Mouse (Mus musculus) hindbrain, embryonic 12.5 days (tissue): ENCODE data around the gene Eme2. TPM values are rescaled to one million over a fixed set of nuclear protein-coding genes. Genes with fewer than 3 reads are reported as not detected.

ENCODE experiments used
- ATAC-seq: fragments of 200-750 bp; cut with Nextera tagmentation; 2 replicates; pipeline ENCODE4 v1.8.0; 2017; ENCODE audit warnings: moderate TSS enrichment; ENCODE audit not compliant: low FRiP score
- H3K27ac ChIP-seq: fragments of 300-500 bp; sonication (generic); 2 replicates; pipeline ENCODE4 v1.5.1; 2016; ENCODE audit warnings: mild to moderate bottlenecking
- H3K27me3 ChIP-seq: fragments of 300-500 bp; sonication (generic); 2 replicates; pipeline ENCODE4 v1.6.1; 2016; ENCODE audit warnings: mild to moderate bottlenecking
- H3K36me3 ChIP-seq: fragments of 300-500 bp; sonication (generic); 2 replicates; pipeline ENCODE4 v1.6.1; 2016; ENCODE audit warnings: mild to moderate bottlenecking
- H3K4me1 ChIP-seq: fragments of 300-500 bp; sonication (generic); 2 replicates; pipeline ENCODE4 v1.6.1; 2016
- H3K4me2 ChIP-seq: fragments of 300-500 bp; sonication (generic); replicated peaks from 2 replicates; pipeline ENCODE4 v1.6.1; 2016; ENCODE audit warnings: mild to moderate bottlenecking
- H3K4me3 ChIP-seq: fragments of 300-500 bp; sonication (generic); 2 replicates; pipeline ENCODE4 v1.5.1; 2016; ENCODE audit warnings: mild to moderate bottlenecking
- H3K9ac ChIP-seq: fragments of 300-500 bp; sonication (generic); 2 replicates; pipeline ENCODE4 v1.6.1; 2016; ENCODE audit warnings: mild to moderate bottlenecking, moderate library complexity
- H3K9me3 ChIP-seq: fragments of 300-500 bp; sonication (generic); replicated peaks from 2 replicates; pipeline ENCODE4 v1.6.1; 2016; ENCODE audit warnings: mild to moderate bottlenecking
- WGBS: fragments of 180-500 bp; shearing (Covaris S2); methylation state at CpG from one replicate; pipeline ENCODE4 v1.1.7; 2016; 5-methylcytosine and 5-hydroxymethylcytosine counted together
- polyA plus RNA-seq: library from polyadenylated mRNA; unstranded; fragments of >200 nt; fragmentation: Nextera tagmentation; extraction: Ambion mirVana; gene quantifications from 2 replicates; pipeline ENCODE4 v1.2.1, GENCODE M21; 2016

Eme2 gene
- polyA plus RNA-seq, 1 experiment from 2014 or later: 39.3 TPM

DNA sequence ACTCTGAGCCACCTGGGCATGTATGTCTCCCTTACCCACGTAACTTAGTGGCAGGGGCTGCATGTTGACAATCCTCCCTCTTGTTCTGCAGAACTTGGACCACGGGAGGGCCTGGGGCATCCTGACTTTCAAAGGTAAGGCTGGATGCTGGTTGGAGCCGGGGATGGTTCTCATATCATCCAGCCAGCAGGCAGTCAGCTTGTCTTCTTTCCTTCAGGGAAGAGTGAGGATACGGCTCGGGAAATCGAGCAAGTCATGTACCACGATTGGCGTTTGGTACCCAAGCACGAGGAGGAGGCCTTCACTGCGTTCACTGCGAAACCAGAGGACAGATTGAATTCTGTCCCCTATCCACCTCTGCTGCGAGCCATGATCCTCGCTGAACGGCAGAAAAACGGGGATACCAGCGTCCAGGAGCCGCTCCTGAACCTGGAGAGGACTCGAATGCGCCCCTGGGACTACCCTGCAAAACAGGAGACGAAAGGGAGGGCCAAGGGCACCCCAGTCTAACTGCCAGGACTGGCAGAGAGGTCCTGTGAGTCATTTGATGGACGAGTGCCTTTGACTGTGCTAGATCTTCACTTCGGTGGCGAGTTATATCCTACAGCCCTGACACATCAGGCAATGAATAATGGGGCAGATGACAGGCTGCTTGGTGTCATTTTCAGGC is 819 bp upstream of the Eme2 start:
- peak; percentile 7; the same call in 1 of the 2 replicates for ATAC-seq
- H3K9ac ChIP-seq: peak overlapping the region; percentile 89
- H3K27ac ChIP-seq: peak overlapping the region; percentile 83

DNA sequence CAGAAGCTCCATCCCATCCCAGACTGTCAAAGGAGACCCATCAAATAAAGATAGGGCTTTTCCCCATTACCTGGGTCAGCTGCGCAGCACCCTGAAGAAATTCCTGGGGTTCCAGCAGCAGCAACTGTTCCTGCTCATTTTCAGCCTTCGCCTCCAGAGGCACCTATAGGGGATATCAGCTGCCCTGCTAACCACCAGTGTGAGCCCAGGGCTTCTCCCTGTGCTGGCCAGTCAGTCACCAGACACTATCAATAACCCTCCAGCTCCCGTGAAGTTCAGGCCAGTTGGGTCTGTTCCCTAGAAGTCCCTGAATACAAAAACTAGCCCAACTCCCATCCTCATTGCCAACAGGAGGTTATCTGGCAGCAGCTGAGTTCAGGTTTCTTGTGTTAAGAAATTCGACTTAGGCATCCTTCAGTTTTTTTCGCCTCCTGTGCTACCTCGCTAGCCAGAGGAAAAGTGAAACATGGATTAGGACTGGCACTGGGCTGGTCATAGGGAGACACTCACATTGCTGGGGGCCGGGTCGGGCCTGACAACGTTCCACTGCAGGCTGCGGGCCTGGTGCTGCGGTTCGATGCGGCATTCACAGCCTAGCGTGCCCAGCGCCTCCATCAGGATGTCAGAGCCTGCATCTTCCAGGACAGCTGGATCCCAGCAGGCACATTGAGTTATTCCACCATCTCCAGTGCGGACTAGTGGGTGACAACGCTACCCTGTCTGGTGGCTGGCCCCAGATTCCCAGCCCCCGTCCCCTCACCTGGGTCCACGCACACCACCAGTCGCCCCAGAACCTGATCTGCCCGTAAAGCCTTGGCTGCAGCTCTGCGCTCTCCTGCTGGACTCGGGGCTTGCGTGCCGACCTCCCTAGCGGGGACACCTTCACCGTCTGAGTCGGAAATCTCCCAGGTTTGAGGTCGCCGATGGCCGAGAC is 559 bp downstream of the Eme2 start:
- peak; percentile 5; the same call in 1 of the 2 replicates for ATAC-seq
- no peaks in the 10 kb centered on the region for H3K9me3 ChIP-seq
- H3K4me1 ChIP-seq: peaks cover 34% of the 10 kb centered on the region
- H3K36me3 ChIP-seq: peaks cover 63% of the 10 kb centered on the region
- H3K27me3 ChIP-seq: no peaks in the 10 kb centered on the region
- peak overlapping the region; percentile 83 for H3K27ac ChIP-seq
- peak overlapping the region; percentile 98 for H3K4me2 ChIP-seq
- peak overlapping the region; percentile 78 for H3K4me3 ChIP-seq
- 11% methylated on average over 31 of the region's 31 CpGs for WGBS
- peak overlapping the region; percentile 89 for H3K9ac ChIP-seq

More for the DNA sequence above, 819 bp upstream of the Eme2 start:
- H3K9me3 ChIP-seq: no peaks in the 10 kb centered on the region
- peaks cover 34% of the 10 kb centered on the region for H3K4me1 ChIP-seq
- H3K27me3 ChIP-seq: no peaks in the 10 kb centered on the region
- peak overlapping the region; percentile 78 for H3K4me3 ChIP-seq
- 16% methylated on average over 23 of the region's 23 CpGs for WGBS
- peaks cover 65% of the 10 kb centered on the region for H3K36me3 ChIP-seq
- H3K4me2 ChIP-seq: peak overlapping the region; percentile 98

GRCm38 (mm10) chr17:24893276-24893675 is 1.6 kb downstream of the Eme2 start:
- no peaks in the 10 kb centered on the region for H3K27me3 ChIP-seq
- no peak for ATAC-seq
- no peak overlapping the region for H3K27ac ChIP-seq
- no peaks in the 10 kb centered on the region for H3K9me3 ChIP-seq
- no peak overlapping the region for H3K9ac ChIP-seq
- H3K4me2 ChIP-seq: no peak overlapping the region
- H3K36me3 ChIP-seq: peaks cover 55% of the 10 kb centered on the region
- 100% methylated on average over 2 of the region's 2 CpGs for WGBS
- peaks cover 34% of the 10 kb centered on the region for H3K4me1 ChIP-seq
- no peak overlapping the region for H3K4me3 ChIP-seq

GRCm38 (mm10) chr17:24892785-24893184 is 2.1 kb downstream of the Eme2 start:
- Histone ChIP-seq H3K4me2 (no peak overlapping the region), H3K9me3 (no peaks in the 10 kb centered on the region), H3K36me3 (peaks cover 51% of the 10 kb centered on the region), H3K27ac (no peak overlapping the region), H3K9ac (no peak overlapping the region), H3K4me3 (no peak overlapping the region), H3K4me1 (peaks cover 35% of the 10 kb centered on the region), H3K27me3 (no peaks in the 10 kb centered on the region)
- 89% methylated on average over 12 of the region's 12 CpGs for WGBS
- ATAC-seq: no peak

DNA sequence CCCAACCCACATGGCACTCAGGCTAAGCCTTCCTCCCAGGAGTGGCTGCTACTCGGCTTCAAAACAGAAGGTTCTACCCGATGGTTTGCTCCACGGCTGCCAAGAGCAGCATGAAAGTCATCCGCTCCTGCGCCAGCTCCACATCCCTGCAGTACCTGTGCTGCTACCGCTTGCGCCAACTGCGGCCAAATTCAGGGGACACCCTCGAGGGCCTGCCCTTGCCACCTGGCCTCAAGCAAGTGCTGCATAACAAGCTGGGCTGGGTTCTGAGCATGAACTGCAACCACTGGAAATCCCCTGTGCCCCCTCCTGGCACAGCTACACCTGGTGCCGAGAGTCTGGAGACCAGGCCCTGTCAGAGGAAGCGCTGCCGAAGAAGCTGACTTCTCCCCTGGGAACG is 3.6 kb downstream of the Eme2 start:
- no peak overlapping the region for H3K4me2 ChIP-seq
- H3K4me1 ChIP-seq: peaks cover 31% of the 10 kb centered on the region
- ATAC-seq: no peak
- no peak overlapping the region for H3K4me3 ChIP-seq
- no peak overlapping the region for H3K9ac ChIP-seq
- no peaks in the 10 kb centered on the region for H3K9me3 ChIP-seq
- H3K27ac ChIP-seq: no peak overlapping the region
- H3K36me3 ChIP-seq: peaks cover 45% of the 10 kb centered on the region
- no peaks in the 10 kb centered on the region for H3K27me3 ChIP-seq
- 88% methylated on average over 13 of the region's 13 CpGs for WGBS

- H3K27ac ChIP-seq: no peak overlapping the region
- no peak overlapping the region for H3K4me3 ChIP-seq
- no peak overlapping the region for H3K4me2 ChIP-seq
- no peak for ATAC-seq
- WGBS: 90% methylated on average over 19 of the region's 19 CpGs
- peaks cover 45% of the 10 kb centered on the region for H3K36me3 ChIP-seq
- peaks cover 26% of the 10 kb centered on the region for H3K4me1 ChIP-seq
- no peaks in the 10 kb centered on the region for H3K27me3 ChIP-seq
- no peaks in the 10 kb centered on the region for H3K9me3 ChIP-seq
- no peak overlapping the region for H3K9ac ChIP-seq
Measured at GRCm38 (mm10) chr17:24890151-24891092, 4.5 kb downstream of the Eme2 start.

- H3K4me2 ChIP-seq: no peak overlapping the region
- H3K27me3 ChIP-seq: no peaks in the 10 kb centered on the region
- H3K36me3 ChIP-seq: peaks cover 50% of the 10 kb centered on the region
- WGBS: 90% methylated on average over 3 of the region's 3 CpGs
- ATAC-seq: no peak
- H3K27ac ChIP-seq: no peak overlapping the region
- H3K4me1 ChIP-seq: peaks cover 27% of the 10 kb centered on the region
- no peaks in the 10 kb centered on the region for H3K9me3 ChIP-seq
- no peak overlapping the region for H3K9ac ChIP-seq
- H3K4me3 ChIP-seq: no peak overlapping the region
Measured at GRCm38 (mm10) chr17:24888862-24889261, 6.0 kb downstream of the Eme2 start.

- Histone ChIP-seq H3K4me1 (peaks cover 23% of the 10 kb centered on the region), H3K27ac (no peak overlapping the region), H3K9me3 (no peaks in the 10 kb centered on the region), H3K27me3 (no peaks in the 10 kb centered on the region), H3K4me2 (peak overlapping the region; percentile 76), H3K36me3 (peaks cover 51% of the 10 kb centered on the region), H3K4me3 (peak overlapping the region; percentile 83), H3K9ac (peak overlapping the region; percentile 72)
- no peak for ATAC-seq
- WGBS: 67% methylated on average over 18 of the region's 18 CpGs
Measured at GRCm38 (mm10) chr17:24887291-24888080, 7.4 kb downstream of the Eme2 start.

DNA sequence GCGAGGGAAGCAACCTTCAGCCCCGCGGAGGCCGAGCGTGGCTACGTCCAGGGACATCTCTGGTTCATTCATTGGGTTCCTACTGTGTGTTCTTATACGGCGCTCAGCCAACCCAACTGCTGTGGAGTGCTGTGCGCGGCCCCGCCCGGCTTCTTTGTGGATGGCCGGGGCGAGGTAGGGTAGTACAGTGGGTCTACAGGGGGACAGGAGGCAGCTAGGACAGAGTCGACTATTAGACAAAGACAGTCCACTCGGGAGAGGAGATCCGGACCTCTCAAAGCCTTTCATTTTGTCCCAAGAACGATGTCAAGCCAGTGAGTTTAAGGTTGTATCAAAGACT is 8.0 kb downstream of the Eme2 start:
- Histone ChIP-seq H3K4me3 (peak overlapping the region; percentile 83), H3K27me3 (no peaks in the 10 kb centered on the region), H3K9me3 (no peaks in the 10 kb centered on the region), H3K4me2 (peak overlapping the region; percentile 76), H3K27ac (peak overlapping the region; percentile 77), H3K4me1 (peaks cover 23% of the 10 kb centered on the region), H3K36me3 (peaks cover 50% of the 10 kb centered on the region), H3K9ac (peak overlapping the region; percentile 72)
- peak; percentile 48 for ATAC-seq
- WGBS: under 1% methylated on average over 18 of the region's 18 CpGs

GRCm38 (mm10) chr17:24886134-24886931 is 8.6 kb downstream of the Eme2 start, which contains the start of the genes Nubp2 and Spsb3:
TSS of gene Nubp2 (minus strand) at chr17:24886349.
TSS of gene Spsb3 (plus strand) at chr17:24886643.
- peak within 1 kb of the TSS; percentile 83 for H3K4me3 ChIP-seq
- peak within 1 kb of the TSS; percentile 72 for H3K9ac ChIP-seq
- no peaks in the 10 kb centered on the region for H3K9me3 ChIP-seq
- H3K27me3 ChIP-seq: no peaks in the 10 kb centered on the region
- H3K4me1 ChIP-seq: peaks cover 23% of the 10 kb centered on the region
- under 1% methylated on average over 69 of the region's 69 CpGs for WGBS
- H3K36me3 ChIP-seq: peaks cover 44% of the 10 kb centered on the region
- ATAC-seq: peak; percentile 98
- H3K27ac ChIP-seq: peak within 1 kb of the TSS; percentile 77
- H3K4me2 ChIP-seq: peak within 1 kb of the TSS; percentile 92
